Mouse (Mus musculus) forebrain, embryonic 14.5 days (tissue): Measurements from ENCODE around the gene Gprc5b. TPM values are rescaled to one million over a fixed set of nuclear protein-coding genes. Genes with fewer than 3 reads are reported as not detected.

ENCODE experiments used
- ATAC-seq: fragments of 200-750 bp; cut with Nextera tagmentation; 2 replicates; pipeline ENCODE4 v1.8.0; 2017; ENCODE audit warnings: mild to moderate bottlenecking, moderate library complexity
- DNase-seq: peaks from one replicate; pipeline ENCODE4 v3.0.0-alpha.2; 2015; ENCODE audit warnings: low spot score
- H3K27ac ChIP-seq: fragments of 300-500 bp; sonication (generic); 2 replicates; pipeline ENCODE4 v1.5.1; 2014; ENCODE audit warnings: low read depth, mild to moderate bottlenecking, control low read depth, low read length, moderate library complexity
- H3K27me3 ChIP-seq: fragments of 300-500 bp; sonication (generic); replicated peaks from 2 replicates; pipeline ENCODE4 v1.6.1; 2014; ENCODE audit warnings: low read length, control low read depth, mixed read lengths; ENCODE audit not compliant: control insufficient read depth, insufficient read depth
- H3K36me3 ChIP-seq: fragments of 300-500 bp; sonication (generic); 2 replicates; pipeline ENCODE4 v1.6.1; 2014; ENCODE audit warnings: low read length, control low read depth; ENCODE audit not compliant: control insufficient read depth, insufficient read depth
- H3K4me1 ChIP-seq: fragments of 300-500 bp; sonication (generic); 2 replicates; pipeline ENCODE4 v1.6.1; 2014; ENCODE audit warnings: antibody characterized with exemption, low read length, control low read depth; ENCODE audit not compliant: control insufficient read depth, insufficient read depth
- H3K4me2 ChIP-seq: fragments of 300-500 bp; sonication (generic); 2 replicates; pipeline ENCODE4 v1.6.1; 2014; ENCODE audit warnings: mild to moderate bottlenecking, control low read depth, low read length
- H3K4me3 ChIP-seq: fragments of 300-500 bp; sonication (generic); 2 replicates; pipeline ENCODE4 v1.5.1; 2014; ENCODE audit warnings: low read depth, low read length, control low read depth
- H3K9ac ChIP-seq: fragments of 300-500 bp; sonication (generic); 2 replicates; pipeline ENCODE4 v1.6.1; 2014; ENCODE audit warnings: mild to moderate bottlenecking, low read length, control low read depth, moderate library complexity
- H3K9me3 ChIP-seq: fragments of 300-500 bp; sonication (generic); replicated peaks from 2 replicates; pipeline ENCODE4 v1.6.1; 2016; ENCODE audit warnings: low read length, control low read depth, mixed read lengths; ENCODE audit not compliant: control insufficient read depth
- WGBS: fragments of 180-500 bp; shearing (Covaris S2); extraction: QIAGEN DNeasy Blood & Tissue Kit; methylation state at CpG from one replicate; pipeline ENCODE4 v1.1.7; 2014; 5-methylcytosine and 5-hydroxymethylcytosine counted together
- polyA plus RNA-seq: library from polyadenylated mRNA; unstranded; fragments of >200 nt; fragmentation: Nextera tagmentation; extraction: Ambion mirVana; gene quantifications from 2 replicates; pipeline ENCODE4 v1.2.1, GENCODE M21; 2014

Gprc5b gene
- polyA plus RNA-seq, 1 experiment from 2014 or later = 12.6 TPM

GRCm38 (mm10) chr7:118992623-118993405, 2.2 kb downstream of the Gprc5b start:
- peaks cover 48% of the 10 kb centered on the region for H3K4me1 ChIP-seq
- H3K9me3 ChIP-seq = no peaks in the 10 kb centered on the region
- WGBS = 8% methylated on average over 13 of the region's 13 CpGs
- H3K36me3 ChIP-seq = no peaks in the 10 kb centered on the region
- DNase-seq (peak; percentile 81), ATAC-seq (peak; percentile 19)
- peak overlapping the region; percentile 73 for H3K27ac ChIP-seq
- peak overlapping the region; percentile 86 for H3K4me2 ChIP-seq
- peak overlapping the region; percentile 79 for H3K9ac ChIP-seq
- no peaks in the 10 kb centered on the region for H3K27me3 ChIP-seq
- peak overlapping the region; percentile 55 for H3K4me3 ChIP-seq

DNA sequence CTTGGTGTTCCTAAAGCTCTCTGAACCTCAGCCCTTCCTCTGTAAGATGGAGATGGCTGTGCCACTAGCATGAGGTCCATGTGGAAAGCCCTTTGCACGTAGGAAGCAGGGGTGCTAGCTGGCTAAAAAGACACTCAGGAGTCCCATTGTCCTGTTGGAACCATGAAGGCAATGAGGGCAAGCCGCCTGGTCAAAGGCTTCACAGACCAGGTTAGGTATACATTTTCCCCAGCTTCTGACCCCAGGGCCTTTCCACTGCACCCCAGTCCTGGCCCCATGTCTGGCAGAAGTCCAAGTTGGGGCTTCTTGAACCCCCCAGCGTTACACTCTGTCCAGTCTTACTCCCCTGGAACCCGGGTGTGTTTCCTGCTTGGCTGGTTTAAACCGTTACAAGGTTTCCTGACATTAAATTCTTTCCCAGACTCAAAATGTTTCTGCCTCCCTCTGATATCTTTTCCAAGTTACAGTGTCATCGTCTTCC, 2.9 kb downstream of the Gprc5b start:
- WGBS = 11% methylated on average over 6 of the region's 6 CpGs
- Histone ChIP-seq H3K27ac (peak overlapping the region; percentile 73), H3K4me2 (peak overlapping the region; percentile 86), H3K4me3 (peak overlapping the region; percentile 55), H3K27me3 (no peaks in the 10 kb centered on the region), H3K4me1 (peaks cover 48% of the 10 kb centered on the region), H3K36me3 (no peaks in the 10 kb centered on the region), H3K9ac (peak overlapping the region; percentile 79; the same call in 1 of the 2 replicates), H3K9me3 (no peaks in the 10 kb centered on the region)
- ATAC-seq = no peak
- DNase-seq = no peak

- peaks cover 48% of the 10 kb centered on the region for H3K4me1 ChIP-seq
- H3K27ac ChIP-seq = peak overlapping the region; percentile 14; the same call in 1 of the 2 replicates
- 28% methylated on average over 4 of the region's 4 CpGs for WGBS
- peak overlapping the region; percentile 86 for H3K4me2 ChIP-seq
- no peaks in the 10 kb centered on the region for H3K27me3 ChIP-seq
- no peaks in the 10 kb centered on the region for H3K36me3 ChIP-seq
- no peaks in the 10 kb centered on the region for H3K9me3 ChIP-seq
- peak; percentile 66 for DNase-seq
- H3K9ac ChIP-seq = no peak overlapping the region
- no peak for ATAC-seq
- H3K4me3 ChIP-seq = 0 out of 2 replicates have a peak overlapping the region, but pooled peaks have one; percentile 55
Measured at GRCm38 (mm10) chr7:118991341-118991884, 3.6 kb downstream of the Gprc5b start.

DNA sequence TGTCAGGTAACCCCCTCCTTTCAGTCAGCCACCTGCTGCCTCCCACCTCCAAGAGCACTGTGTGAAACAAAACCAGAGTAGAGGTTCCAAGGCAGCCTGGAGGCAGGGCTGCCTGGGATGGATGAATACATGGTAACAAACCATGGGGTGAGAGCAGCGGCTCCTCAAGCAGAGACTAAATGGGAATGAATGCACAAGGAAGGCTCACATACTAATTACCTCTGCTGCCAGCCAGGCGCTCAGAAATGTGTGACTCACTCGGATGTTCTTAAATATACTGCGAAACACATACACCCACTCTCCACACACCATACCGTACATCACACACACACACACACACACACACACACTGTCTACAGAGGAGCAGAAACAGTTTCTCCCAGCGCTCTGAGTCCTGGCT, 4.7 kb downstream of the Gprc5b start:
- H3K9me3 ChIP-seq = no peaks in the 10 kb centered on the region
- H3K9ac ChIP-seq = no peak overlapping the region
- H3K4me2 ChIP-seq = no peak overlapping the region; the same call in 1 of the 2 replicates
- H3K36me3 ChIP-seq = no peaks in the 10 kb centered on the region
- no peak overlapping the region for H3K4me3 ChIP-seq
- 16% methylated on average over 6 of the region's 6 CpGs for WGBS
- ATAC-seq (0 out of 2 replicates have a peak, but pooled peaks have one; percentile 4), DNase-seq (peak; percentile 74)
- peak overlapping the region; percentile 59; the same call in 1 of the 2 replicates for H3K27ac ChIP-seq
- H3K4me1 ChIP-seq = peaks cover 42% of the 10 kb centered on the region
- no peaks in the 10 kb centered on the region for H3K27me3 ChIP-seq

DNA sequence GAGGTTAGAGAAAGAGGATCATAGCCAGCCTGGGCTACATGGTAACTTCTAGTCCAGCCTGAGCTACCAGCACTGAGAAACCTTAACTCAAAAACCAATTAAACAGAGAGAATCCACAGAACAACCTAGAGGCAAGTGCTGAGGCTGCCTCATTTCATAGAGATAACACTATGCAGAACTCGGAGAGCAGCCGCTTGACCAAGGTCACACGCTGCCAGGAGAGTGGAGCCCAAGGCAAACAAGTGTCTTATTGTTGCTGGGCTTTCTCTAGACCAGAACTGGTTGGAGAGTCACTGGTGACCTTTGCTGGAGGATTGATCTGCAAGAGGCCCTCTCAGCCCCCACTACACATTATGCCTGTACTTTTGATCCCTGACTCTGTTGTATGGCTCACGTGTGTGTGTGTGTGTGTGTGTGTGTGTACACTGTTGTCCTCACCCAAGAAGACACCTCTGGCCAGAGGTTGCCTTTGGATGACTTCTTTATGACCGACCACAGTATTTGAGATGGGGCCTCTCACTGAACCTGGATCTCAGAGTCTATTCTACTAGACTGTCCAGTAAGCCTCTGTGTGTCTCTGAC, 5.6 kb downstream of the Gprc5b start:
- no peak for ATAC-seq
- DNase-seq = no peak
- H3K27me3 ChIP-seq = no peaks in the 10 kb centered on the region
- no peaks in the 10 kb centered on the region for H3K36me3 ChIP-seq
- peaks cover 42% of the 10 kb centered on the region for H3K4me1 ChIP-seq
- no peaks in the 10 kb centered on the region for H3K9me3 ChIP-seq
- no peak overlapping the region for H3K4me3 ChIP-seq
- no peak overlapping the region for H3K9ac ChIP-seq
- no peak overlapping the region for H3K27ac ChIP-seq
- 87% methylated on average over 5 of the region's 5 CpGs for WGBS
- H3K4me2 ChIP-seq = no peak overlapping the region

GRCm38 (mm10) chr7:118986369-118986768, 8.6 kb downstream of the Gprc5b start:
- 90% methylated on average over 4 of the region's 4 CpGs for WGBS
- ATAC-seq = no peak
- DNase-seq = no peak
- Histone ChIP-seq H3K4me2 (no peak overlapping the region), H3K27ac (no peak overlapping the region), H3K27me3 (no peaks in the 10 kb centered on the region), H3K4me1 (peaks cover 22% of the 10 kb centered on the region), H3K4me3 (no peak overlapping the region), H3K36me3 (peaks cover 27% of the 10 kb centered on the region), H3K9ac (no peak overlapping the region), H3K9me3 (no peaks in the 10 kb centered on the region)

DNA sequence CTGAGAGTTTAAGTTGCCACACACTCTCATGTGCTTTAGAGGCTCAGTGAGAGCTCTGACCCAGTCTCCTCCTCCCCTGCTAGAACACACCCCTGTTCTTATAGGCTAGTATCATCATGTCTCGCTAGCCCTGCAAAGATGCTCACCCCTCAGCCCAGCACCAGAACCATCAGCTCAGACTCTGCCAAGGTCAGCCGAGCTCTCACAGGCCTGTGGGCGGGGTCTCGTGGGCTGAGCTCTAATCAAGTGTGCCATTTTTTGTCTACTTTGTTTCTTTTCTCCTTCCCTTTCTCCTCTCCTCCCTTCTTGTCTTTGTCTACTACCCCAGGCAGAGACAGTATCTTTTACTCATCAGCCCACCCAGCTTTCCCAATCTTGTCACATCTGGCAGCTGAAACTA, 9.2 kb downstream of the Gprc5b start:
- Histone ChIP-seq H3K4me1 (peaks cover 17% of the 10 kb centered on the region), H3K4me2 (no peak overlapping the region), H3K9me3 (no peaks in the 10 kb centered on the region), H3K4me3 (no peak overlapping the region), H3K36me3 (peaks cover 29% of the 10 kb centered on the region), H3K27me3 (no peaks in the 10 kb centered on the region), H3K9ac (no peak overlapping the region), H3K27ac (no peak overlapping the region)
- DNase-seq (no peak), ATAC-seq (no peak)
- WGBS = 74% methylated on average over 4 of the region's 4 CpGs

DNA sequence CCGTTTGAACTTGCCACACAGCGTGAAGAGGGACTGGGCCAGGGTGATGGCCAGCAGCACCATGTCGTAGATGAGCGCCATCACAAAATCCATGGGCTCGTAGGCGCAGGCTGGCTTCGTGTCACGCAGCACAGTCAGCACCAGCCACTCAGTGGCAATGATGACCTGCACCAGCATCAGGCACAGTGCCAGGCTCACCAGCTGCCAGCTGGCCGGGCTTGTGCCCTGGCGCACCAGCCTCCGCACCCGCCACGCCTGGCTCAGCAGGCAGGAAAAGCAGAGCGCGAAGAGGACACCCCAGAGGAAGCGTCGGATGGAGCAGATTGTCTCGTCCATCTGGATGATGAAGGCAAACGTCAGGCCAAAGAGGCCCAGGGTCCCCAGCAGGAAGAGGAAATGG, 11.1 kb downstream of the Gprc5b start:
- DNase-seq = peak; percentile 54
- Histone ChIP-seq H3K4me2 (no peak overlapping the region), H3K4me1 (peaks cover 7% of the 10 kb centered on the region; the same call in 1 of the 2 replicates), H3K9me3 (no peaks in the 10 kb centered on the region), H3K4me3 (no peak overlapping the region), H3K36me3 (peaks cover 32% of the 10 kb centered on the region), H3K9ac (no peak overlapping the region), H3K27me3 (no peaks in the 10 kb centered on the region), H3K27ac (no peak overlapping the region)
- WGBS = 74% methylated on average over 19 of the region's 19 CpGs
- peak; percentile 55 for ATAC-seq
